Mouse (Mus musculus): ENCODE measurements around the gene Vmn1r41.

The Vmn1r41 gene

DNA sequence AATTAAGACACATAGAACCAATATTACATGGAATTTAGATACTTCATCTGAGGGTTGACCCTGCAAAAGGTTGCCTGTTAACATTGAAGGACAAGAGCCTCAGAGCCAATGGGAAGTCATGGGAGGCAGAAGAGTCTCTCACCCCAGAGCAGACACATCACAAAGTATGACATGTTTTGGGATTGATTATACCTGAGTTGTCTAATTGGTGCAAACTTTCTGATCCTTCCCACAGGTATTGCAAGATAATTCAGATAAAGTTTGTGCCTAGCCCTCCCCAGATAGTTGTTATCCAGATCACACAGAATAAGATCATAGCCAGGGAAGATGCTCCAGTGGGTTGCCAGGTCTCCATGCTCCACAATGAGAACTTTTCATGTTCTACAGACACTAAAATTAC lies at the start of gene Vmn1r41:
Gene Vmn1r41, plus strand, starts transcription at position 301 of the 400 bp plus-strand sequence.
- no peak for DNase-seq

DNA sequence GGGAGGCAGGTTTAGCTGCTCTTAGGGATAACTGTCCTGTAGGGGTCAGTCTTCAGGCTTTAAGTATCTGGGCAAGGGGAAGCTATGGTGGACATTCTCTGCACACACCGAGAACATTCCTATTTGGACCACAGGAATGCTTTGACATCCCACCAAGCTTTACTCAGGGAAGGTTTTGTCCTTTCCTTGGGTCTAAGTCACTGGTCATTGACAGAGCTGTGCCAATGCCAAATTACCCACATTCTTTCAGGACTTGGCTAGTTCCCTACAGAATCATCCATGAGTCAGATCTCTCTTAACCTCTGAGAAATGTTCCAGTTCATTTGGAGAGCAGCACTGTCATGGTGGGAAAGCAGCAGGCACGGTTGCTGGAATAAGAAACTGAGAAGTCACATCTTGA lies 33.9 kb upstream of the Vmn1r41 start:
- DNase-seq, result no peak

DNA sequence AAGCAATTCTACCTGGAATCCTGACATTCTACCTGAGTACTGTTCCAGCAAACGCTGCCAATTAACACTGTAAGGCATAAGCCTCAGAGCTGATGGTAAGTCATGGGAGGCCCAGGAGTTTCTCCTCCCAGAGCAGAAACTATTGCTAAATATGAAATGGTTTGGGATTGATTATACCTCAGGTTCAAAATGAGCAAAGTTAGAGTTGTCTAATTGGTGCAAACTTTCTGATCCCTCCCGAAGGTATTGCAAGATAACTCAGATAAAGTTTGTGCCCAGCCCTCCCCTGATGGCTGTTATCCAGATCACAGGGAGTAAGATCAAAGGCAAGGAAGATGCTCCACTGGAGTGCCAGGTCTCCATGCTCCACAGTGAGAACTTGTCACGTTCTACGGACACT lies 33.3 kb upstream of the Vmn1r41 start, which contains the start of gene Vmn1r40:
Gene Vmn1r40, plus strand, starts transcription at position 301 of the 400 bp plus-strand sequence.
- no peak for DNase-seq

DNA sequence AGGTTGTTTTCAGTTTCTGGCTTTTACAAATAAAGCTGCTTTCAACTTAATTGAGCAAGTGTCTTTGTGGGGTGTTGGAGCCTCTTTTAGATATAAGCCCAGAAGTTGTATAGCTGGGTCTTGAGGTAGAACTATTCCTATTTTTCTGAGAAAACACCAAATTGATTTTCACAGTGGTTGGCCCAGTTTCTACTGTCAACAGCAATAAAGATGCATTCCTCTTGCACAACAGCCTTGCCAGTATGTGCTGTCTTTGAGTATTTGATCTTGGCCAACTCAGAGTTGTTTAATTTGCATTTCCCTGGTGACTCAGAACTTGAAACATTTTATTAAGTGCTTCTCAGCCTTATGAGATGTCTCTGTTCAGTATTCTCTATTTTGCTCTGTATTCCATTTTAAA lies 22.5 kb upstream of the Vmn1r41 start:
- DNase-seq, result no peak

DNA sequence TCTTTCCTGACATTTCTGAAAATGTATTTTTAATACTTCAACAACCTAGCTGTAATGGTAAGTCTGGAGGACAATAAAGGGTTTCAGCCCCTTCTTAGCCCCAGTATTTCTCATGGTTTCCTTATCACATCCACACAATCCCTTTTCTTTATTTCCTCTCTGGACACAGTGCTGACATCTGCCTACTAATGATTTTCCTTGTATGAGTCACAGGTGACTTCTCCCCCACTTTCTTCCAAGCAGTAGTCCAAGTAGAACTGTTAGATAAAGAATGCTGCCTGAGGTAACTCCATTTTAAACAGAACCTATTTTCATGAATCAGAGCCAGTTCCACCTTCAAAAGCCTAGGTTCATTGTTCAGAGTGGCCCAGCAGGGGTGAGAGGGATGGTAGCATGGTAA lies 2.2 kb downstream of the Vmn1r41 start:
- DNase-seq, result no peak

DNA sequence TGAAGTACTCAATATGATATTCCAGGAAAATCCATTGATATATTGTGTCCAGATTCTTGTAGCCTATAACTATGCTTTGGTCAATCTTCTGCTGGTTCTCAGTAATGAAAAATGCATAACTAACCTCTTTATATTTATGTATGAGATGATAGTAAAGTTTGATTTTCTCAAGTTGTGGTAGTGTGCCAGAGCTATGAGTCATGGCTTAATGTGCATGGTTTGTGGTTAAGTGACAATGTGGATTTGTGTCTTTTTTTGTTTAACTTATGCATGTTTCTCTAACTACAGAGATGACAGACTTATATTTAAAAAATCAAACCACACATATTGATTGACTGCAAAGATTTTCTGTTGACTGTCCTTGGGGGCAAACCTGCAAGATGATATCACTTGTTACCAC lies 49.7 kb downstream of the Vmn1r41 start:
- no peak for DNase-seq
